Mouse (Mus musculus) cerebellum, postnatal 25 days (tissue): ENCODE results near the gene Neu4.
"Not testable (repeated sequence)": the region's sequence is repeated elsewhere in the genome, so short reads cannot be mapped to it uniquely, and the experiment has no call there.

Source experiments
- DNase-seq, 2 experiments: peaks; one replicate each; pipeline ENCODE4 v3.0.0; 2021; ENCODE audit warnings: mixed read lengths in 2 of 2

Neu4 gene

GRCm38 (mm10) chr1:94053530-94054216, 33.4 kb downstream of the Neu4 start:
- peak in 1 of 2 experiments; percentile 28 for DNase-seq

- no peak for DNase-seq
Observed at GRCm38 (mm10) chr1:94054481-94054880, 34.2 kb downstream of the Neu4 start.

- DNase-seq: no peak
Observed at GRCm38 (mm10) chr1:94055966-94056365, 35.7 kb downstream of the Neu4 start.

- no peak for DNase-seq
Observed at GRCm38 (mm10) chr1:94057401-94057800, 37.1 kb downstream of the Neu4 start.

- not testable (repeated sequence) for DNase-seq
Observed at GRCm38 (mm10) chr1:94058281-94058680, 38.0 kb downstream of the Neu4 start.

GRCm38 (mm10) chr1:94074756-94075155, 54.5 kb downstream of the Neu4 start:
- no peak for DNase-seq

- no peak for DNase-seq
Observed at GRCm38 (mm10) chr1:94076702-94077101, 56.5 kb downstream of the Neu4 start.
